Mouse (Mus musculus) CD4-positive, CD25-positive, alpha-beta regulatory T cell, adult 4 months (primary cell): ENCODE results near the gene Gm26741. TPM values are rescaled to one million over a fixed set of nuclear protein-coding genes. Genes with fewer than 3 reads are reported as not detected.
"Not testable (repeated sequence)": the region's sequence is repeated elsewhere in the genome, so short reads cannot be mapped to it uniquely, and the experiment has no call there.

Experiments
- ATAC-seq: one replicate; pipeline ENCODE4 v1.8.0; 2017
- polyA plus RNA-seq, 2 experiments: library from polyadenylated mRNA; unstranded; fragments of 100-300 nt; shearing (Covaris generic); gene quantifications; one replicate each; pipeline ENCODE4 v1.2.1; 2017

The Gm26741 gene
- not detected for polyA plus RNA-seq

- no peak for ATAC-seq
Measured at GRCm38 (mm10) chr10:52358467-52358866, at the start of gene Gm26741. TSS of gene Gm26741 (plus strand) at chr10:52358767.

GRCm38 (mm10) chr10:52309196-52309595 lies 49.4 kb upstream of the Gm26741 start:
- no peak for ATAC-seq

DNA sequence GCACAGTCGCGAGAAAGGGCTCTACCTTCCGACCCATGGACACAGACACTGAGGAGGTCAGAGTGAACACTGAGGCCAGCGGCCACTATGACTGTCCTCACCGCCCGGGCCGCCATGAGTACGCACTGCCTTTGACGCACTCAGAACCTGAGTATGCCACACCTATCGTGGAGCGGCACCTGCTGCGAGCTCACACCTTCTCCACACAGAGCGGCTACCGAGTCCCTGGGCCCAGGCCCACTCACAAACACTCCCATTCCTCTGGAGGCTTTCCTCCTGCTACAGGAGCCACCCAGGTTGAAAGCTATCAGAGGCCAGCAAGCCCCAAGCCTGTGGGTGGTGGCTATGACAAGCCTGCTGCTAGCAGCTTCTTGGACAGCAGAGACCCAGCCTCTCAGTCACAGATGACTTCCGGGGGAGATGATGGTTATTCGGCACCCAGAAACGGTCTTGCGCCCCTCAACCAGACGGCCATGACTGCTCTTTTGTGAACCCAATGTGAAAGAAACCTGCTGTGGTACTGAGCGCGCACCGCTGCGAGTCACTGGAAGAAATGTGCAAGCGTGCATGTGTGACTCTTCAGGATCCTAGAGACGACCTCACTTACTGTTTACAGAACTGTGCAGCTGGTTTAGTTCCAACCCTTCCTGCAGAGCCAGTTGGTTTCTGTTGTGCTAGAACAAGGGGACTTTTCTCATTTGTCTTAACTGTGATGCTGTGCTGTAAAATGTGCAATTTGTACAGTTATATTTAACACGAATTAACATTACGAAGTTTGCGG lies 38.9 kb upstream of the Gm26741 start:
- no peak for ATAC-seq

GRCm38 (mm10) chr10:52321918-52322317 lies 36.6 kb upstream of the Gm26741 start:
- no peak for ATAC-seq

DNA sequence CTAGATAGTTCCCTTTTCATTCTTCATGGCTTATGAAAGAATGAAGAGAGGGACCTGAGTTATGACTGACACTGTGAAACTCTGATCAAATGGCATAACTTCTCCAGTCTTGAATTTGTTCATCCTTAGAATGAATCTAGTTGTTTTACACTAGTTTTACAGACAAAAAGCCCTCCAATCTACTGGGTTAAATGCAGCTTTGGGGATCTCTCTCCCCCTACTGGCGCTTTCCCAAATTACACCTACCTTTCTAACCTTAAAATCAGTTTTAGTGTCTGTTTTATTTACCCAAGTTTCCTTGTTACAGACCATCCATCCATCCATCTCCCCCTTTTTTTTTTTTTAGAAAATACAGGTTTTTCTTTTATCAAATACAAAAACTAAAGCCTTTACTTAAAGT lies 27.6 kb upstream of the Gm26741 start:
- ATAC-seq: peak; percentile 61

- not testable (repeated sequence) for ATAC-seq
Measured at GRCm38 (mm10) chr10:52343324-52343723, 15.2 kb upstream of the Gm26741 start.

GRCm38 (mm10) chr10:52353184-52353583 lies 5.4 kb upstream of the Gm26741 start:
- ATAC-seq: no peak

- no peak for ATAC-seq
Measured at GRCm38 (mm10) chr10:52360241-52360735, 1.7 kb downstream of the Gm26741 start.

DNA sequence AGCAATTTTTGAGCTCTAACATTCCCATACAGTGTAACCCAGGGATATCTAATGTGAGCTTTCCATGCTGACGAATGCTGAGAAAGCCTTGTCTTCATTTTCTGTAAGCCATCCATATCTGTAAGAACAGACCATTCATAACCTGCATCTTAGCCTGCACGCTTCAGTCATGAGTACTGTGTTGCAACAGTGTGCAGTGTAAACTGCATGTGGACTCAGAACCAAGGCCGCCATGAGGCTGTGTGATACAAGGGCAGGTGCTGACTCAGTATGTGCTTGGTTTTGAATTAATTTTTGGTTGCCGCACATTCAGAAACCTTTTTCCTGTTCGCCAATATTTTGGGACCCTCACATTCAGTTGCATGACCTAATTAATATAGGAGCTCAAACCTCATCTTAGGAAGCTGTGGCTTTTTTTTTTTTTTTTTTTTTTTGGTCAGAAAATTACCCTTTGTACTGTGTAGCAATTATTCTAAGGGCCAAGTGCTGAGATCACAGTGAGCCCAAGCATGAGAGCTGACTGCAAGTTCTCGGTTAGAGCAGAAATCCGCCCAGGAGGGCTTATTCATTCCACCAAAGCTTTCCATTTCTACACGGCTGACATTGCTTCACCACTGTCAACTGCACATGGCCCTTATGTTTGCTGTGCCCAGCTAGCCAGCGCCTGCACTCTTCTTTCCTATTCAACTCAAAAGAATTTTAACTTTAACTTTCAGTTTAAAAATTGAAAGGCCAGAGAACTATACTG lies 2.5 kb downstream of the Gm26741 start:
- no peak for ATAC-seq

DNA sequence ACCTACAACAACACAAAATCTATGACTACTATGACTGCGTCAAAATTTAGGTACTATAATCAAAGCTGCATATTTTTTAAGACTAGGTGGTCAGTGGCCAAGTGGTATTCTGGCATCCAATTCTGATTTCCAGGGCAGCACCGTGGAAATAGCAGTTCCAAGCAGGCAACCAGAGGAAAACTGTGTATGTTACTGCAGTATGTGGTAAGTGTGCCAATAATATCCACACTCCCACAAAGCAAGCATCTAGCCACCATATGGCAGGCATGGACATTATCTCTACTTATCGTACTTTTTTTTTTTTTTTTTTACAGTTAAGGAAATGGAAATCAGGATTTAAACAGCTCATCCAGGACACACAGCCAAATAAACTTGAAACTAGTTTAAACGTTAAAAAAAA lies 9.8 kb downstream of the Gm26741 start:
- ATAC-seq: no peak

GRCm38 (mm10) chr10:52373834-52374233 lies 15.3 kb downstream of the Gm26741 start:
- ATAC-seq: no peak

DNA sequence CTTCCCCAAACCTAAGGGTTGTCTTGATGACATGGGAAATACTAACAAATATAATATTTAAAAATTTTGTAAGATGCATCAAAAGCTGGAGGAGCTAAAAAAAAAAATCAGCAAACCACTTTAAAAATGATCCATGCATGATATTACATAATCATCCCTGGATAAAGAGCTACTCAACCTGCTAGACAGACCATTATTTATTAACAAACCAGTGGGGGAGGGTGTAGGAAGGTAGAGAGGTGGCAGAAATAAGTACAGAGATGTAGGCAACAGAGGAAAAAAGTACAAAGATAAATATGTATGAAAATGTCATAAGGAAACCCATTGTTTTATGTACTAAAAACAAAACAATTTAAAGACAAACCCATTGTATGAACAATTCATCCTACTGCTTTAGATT lies 16.1 kb downstream of the Gm26741 start:
- ATAC-seq: no peak

GRCm38 (mm10) chr10:52376422-52376821 lies 17.9 kb downstream of the Gm26741 start:
- no peak for ATAC-seq

DNA sequence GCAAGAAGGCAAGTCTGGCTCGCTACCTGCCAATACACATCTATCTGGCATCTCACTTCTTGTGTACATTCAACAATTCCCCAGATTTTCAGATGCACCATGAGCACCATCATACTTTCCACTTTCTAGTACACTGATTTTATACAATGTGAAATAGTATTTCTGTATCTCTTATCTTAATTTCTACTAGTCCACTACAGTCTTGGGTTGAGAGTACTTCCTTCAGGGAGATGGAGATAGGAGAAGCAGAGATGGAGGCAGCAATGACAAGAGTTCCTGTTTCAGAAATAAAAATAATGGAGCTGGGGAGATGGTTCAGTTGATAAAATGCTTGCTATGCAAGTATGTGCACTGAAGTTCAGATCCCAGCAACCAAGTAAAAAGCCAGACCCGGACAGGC lies 19.2 kb downstream of the Gm26741 start:
- no peak for ATAC-seq

DNA sequence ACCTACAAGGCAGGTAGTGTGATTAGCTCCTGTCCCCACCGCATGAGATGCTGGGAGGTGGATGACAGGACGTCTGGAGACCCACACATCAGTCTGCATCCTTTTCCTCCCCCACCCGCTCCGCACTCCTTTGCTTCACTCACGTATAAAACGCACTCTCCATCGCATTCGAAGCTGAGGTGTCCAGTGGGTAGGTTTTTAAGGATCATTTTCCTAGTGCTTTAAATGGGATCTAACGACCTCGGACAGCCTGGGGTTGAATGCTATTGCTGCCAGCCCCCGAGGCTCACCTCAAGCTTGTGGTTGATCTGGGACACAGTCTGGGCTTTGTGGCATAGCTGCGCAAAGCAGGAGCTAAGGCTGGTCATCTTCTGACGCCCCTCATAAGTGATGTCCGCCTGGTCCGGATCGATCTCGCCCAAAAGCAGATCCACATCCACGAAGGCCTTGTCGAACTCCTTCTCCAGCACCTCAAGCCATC lies 22.8 kb downstream of the Gm26741 start:
- peak; percentile 30 for ATAC-seq

- ATAC-seq: peak; percentile 87
Measured at GRCm38 (mm10) chr10:52381845-52382591, 23.5 kb downstream of the Gm26741 start, which contains the start of gene Gopc. TSS of gene Gopc (minus strand) at chr10:52382124.

DNA sequence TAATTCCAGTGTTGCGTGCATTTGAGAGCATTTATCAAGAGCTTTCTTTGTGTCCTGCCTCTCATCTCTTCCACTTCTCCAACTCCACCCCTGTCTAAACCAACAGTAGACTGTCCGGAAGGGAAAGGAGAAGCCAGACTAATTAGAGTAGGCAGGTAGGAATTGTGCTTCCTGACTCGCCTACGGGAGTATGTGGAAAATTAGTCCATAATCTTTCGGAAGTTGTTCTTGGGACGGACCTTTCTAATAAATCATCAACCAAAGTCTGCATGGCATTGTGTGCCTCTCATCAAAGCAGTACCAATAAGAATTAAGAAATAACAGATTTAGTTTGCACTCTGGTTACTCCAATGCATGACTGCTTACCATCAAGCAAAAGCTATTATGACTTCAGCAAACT lies 24.5 kb downstream of the Gm26741 start:
- ATAC-seq: no peak

DNA sequence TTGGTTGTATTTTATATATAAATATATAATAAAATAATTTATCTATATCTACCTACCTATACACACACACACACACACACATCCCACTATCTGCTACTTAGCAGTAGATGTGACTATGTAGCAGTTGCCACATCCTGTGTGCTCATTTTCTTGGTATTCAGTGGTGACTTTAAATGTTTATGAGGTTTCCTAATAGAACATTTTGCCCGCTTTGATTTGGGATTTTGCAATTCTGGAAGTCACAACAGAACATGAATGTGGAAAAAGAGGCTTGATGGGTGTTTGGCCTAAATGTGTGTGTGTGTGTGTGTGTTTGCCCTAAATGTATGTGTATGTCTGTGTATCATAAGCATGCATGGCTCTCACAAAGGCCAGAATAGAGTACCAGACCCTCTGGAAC lies 25.0 kb downstream of the Gm26741 start:
- ATAC-seq: no peak

GRCm38 (mm10) chr10:52384823-52385610 lies 26.4 kb downstream of the Gm26741 start:
- peak; percentile 21 for ATAC-seq

- ATAC-seq: no peak
Measured at GRCm38 (mm10) chr10:52387192-52387591, 28.6 kb downstream of the Gm26741 start.

GRCm38 (mm10) chr10:52388922-52389430 lies 30.4 kb downstream of the Gm26741 start, which contains the start of gene Nepn:
TSS of gene Nepn (plus strand) at chr10:52388972.
- ATAC-seq: no peak

GRCm38 (mm10) chr10:52389438-52389837 lies 30.9 kb downstream of the Gm26741 start:
- no peak for ATAC-seq
